Mouse (Mus musculus) embryonic facial prominence, embryonic 15.5 days (tissue): ENCODE data around the gene Lrp5. TPM values are rescaled to one million over a fixed set of nuclear protein-coding genes. Genes with fewer than 3 reads are reported as not detected.

Experiments
- ATAC-seq: fragments of 200-750 bp; cut with Nextera tagmentation; 2 replicates; pipeline ENCODE4 v1.8.0; 2017; ENCODE audit warnings: low read depth, moderate TSS enrichment; ENCODE audit not compliant: insufficient number of reproducible peaks, low FRiP score, low TSS enrichment
- H3K27ac ChIP-seq: fragments of 300-500 bp; sonication (generic); replicated peaks from 2 replicates; pipeline ENCODE4 v1.5.1; 2015; ENCODE audit warnings: mild to moderate bottlenecking, inconsistent platforms
- H3K27me3 ChIP-seq: fragments of 300-500 bp; sonication (generic); 2 replicates; pipeline ENCODE4 v1.6.1; 2015; ENCODE audit warnings: inconsistent platforms
- H3K36me3 ChIP-seq: fragments of 300-500 bp; sonication (generic); 2 replicates; pipeline ENCODE4 v1.6.1; 2015; ENCODE audit warnings: mild to moderate bottlenecking, inconsistent platforms
- H3K4me1 ChIP-seq: fragments of 300-500 bp; sonication (generic); 2 replicates; pipeline ENCODE4 v1.6.1; 2015; ENCODE audit warnings: inconsistent platforms
- H3K4me2 ChIP-seq: fragments of 300-500 bp; sonication (generic); replicated peaks from 2 replicates; pipeline ENCODE4 v1.6.1; 2015; ENCODE audit warnings: mild to moderate bottlenecking, inconsistent platforms
- H3K4me3 ChIP-seq: fragments of 300-500 bp; sonication (generic); replicated peaks from 2 replicates; pipeline ENCODE4 v1.5.1; 2015; ENCODE audit warnings: mild to moderate bottlenecking, inconsistent platforms
- H3K9ac ChIP-seq: fragments of 300-500 bp; sonication (generic); 2 replicates; pipeline ENCODE4 v1.6.1; 2015; ENCODE audit warnings: inconsistent platforms
- H3K9me3 ChIP-seq: fragments of 300-500 bp; sonication (generic); replicated peaks from 2 replicates; pipeline ENCODE4 v1.6.1; 2016; ENCODE audit warnings: inconsistent platforms
- WGBS: fragments of 180-500 bp; shearing (Covaris S2); methylation state at CpG from one replicate; pipeline ENCODE4 v1.1.7; 2015; 5-methylcytosine and 5-hydroxymethylcytosine counted together
- polyA plus RNA-seq: library from polyadenylated mRNA; unstranded; fragments of >200 nt; fragmentation: Nextera tagmentation; extraction: Ambion mirVana; gene quantifications from 2 replicates; pipeline ENCODE4 v1.2.1, GENCODE M21; 2015

The Lrp5 gene
- polyA plus RNA-seq, 1 experiment from 2014 or later: 8.6 TPM

- 0 out of 2 replicates have a peak overlapping the region, but pooled peaks have one; percentile 34 for H3K27ac ChIP-seq
- H3K9ac ChIP-seq: no peak overlapping the region
- WGBS: 64% methylated on average over 4 of the region's 4 CpGs
- peaks cover 51% of the 10 kb centered on the region for H3K36me3 ChIP-seq
- H3K9me3 ChIP-seq: no peaks in the 10 kb centered on the region
- H3K4me3 ChIP-seq: no peak overlapping the region
- H3K4me2 ChIP-seq: no peak overlapping the region
- H3K4me1 ChIP-seq: peaks cover 35% of the 10 kb centered on the region
- no peaks in the 10 kb centered on the region for H3K27me3 ChIP-seq
- ATAC-seq: no peak
Observed at GRCm38 (mm10) chr19:3654940-3655339, 31.4 kb downstream of the Lrp5 start.

- H3K36me3 ChIP-seq: peaks cover 52% of the 10 kb centered on the region
- peaks cover 26% of the 10 kb centered on the region for H3K4me1 ChIP-seq
- WGBS: 84% methylated on average over 5 of the region's 5 CpGs
- no peak overlapping the region for H3K4me2 ChIP-seq
- H3K9ac ChIP-seq: no peak overlapping the region; the same call in 1 of the 2 replicates
- no peak for ATAC-seq
- no peaks in the 10 kb centered on the region for H3K9me3 ChIP-seq
- no peaks in the 10 kb centered on the region for H3K27me3 ChIP-seq
- peak overlapping the region; percentile 55 for H3K27ac ChIP-seq
- no peak overlapping the region for H3K4me3 ChIP-seq
Observed at GRCm38 (mm10) chr19:3654058-3654457, 32.3 kb downstream of the Lrp5 start.

GRCm38 (mm10) chr19:3653508-3653907, 32.9 kb downstream of the Lrp5 start:
- H3K4me1 ChIP-seq: peaks cover 26% of the 10 kb centered on the region
- H3K36me3 ChIP-seq: peaks cover 47% of the 10 kb centered on the region
- WGBS: 63% methylated on average over 4 of the region's 4 CpGs
- H3K27me3 ChIP-seq: no peaks in the 10 kb centered on the region
- no peaks in the 10 kb centered on the region for H3K9me3 ChIP-seq
- no peak overlapping the region for H3K4me2 ChIP-seq
- H3K9ac ChIP-seq: no peak overlapping the region
- H3K27ac ChIP-seq: peak overlapping the region; percentile 55
- no peak for ATAC-seq
- no peak overlapping the region for H3K4me3 ChIP-seq

- WGBS: 95% methylated on average over 13 of the region's 13 CpGs
- peaks cover 50% of the 10 kb centered on the region for H3K36me3 ChIP-seq
- H3K27ac ChIP-seq: no peak overlapping the region
- H3K9me3 ChIP-seq: no peaks in the 10 kb centered on the region
- peaks cover 26% of the 10 kb centered on the region for H3K4me1 ChIP-seq
- no peak overlapping the region for H3K4me3 ChIP-seq
- no peak overlapping the region for H3K9ac ChIP-seq
- no peak for ATAC-seq
- no peak overlapping the region for H3K4me2 ChIP-seq
- no peaks in the 10 kb centered on the region for H3K27me3 ChIP-seq
Observed at GRCm38 (mm10) chr19:3651989-3652388, 34.4 kb downstream of the Lrp5 start.

GRCm38 (mm10) chr19:3651220-3651619, 35.1 kb downstream of the Lrp5 start:
- Histone ChIP-seq H3K4me1 (peaks cover 24% of the 10 kb centered on the region), H3K9ac (no peak overlapping the region), H3K27me3 (no peaks in the 10 kb centered on the region), H3K27ac (no peak overlapping the region), H3K4me3 (no peak overlapping the region), H3K9me3 (no peaks in the 10 kb centered on the region), H3K36me3 (peaks cover 56% of the 10 kb centered on the region), H3K4me2 (no peak overlapping the region)
- WGBS: 96% methylated on average over 3 of the region's 3 CpGs
- ATAC-seq: no peak

- 92% methylated on average over 3 of the region's 3 CpGs for WGBS
- H3K9me3 ChIP-seq: no peaks in the 10 kb centered on the region
- H3K4me1 ChIP-seq: peaks cover 19% of the 10 kb centered on the region; the same call in 1 of the 2 replicates
- no peak for ATAC-seq
- no peak overlapping the region for H3K9ac ChIP-seq
- H3K27ac ChIP-seq: no peak overlapping the region
- no peak overlapping the region for H3K4me3 ChIP-seq
- H3K36me3 ChIP-seq: peaks cover 63% of the 10 kb centered on the region
- H3K4me2 ChIP-seq: no peak overlapping the region
- H3K27me3 ChIP-seq: no peaks in the 10 kb centered on the region
Observed at GRCm38 (mm10) chr19:3650448-3650847, 35.9 kb downstream of the Lrp5 start.

- Histone ChIP-seq H3K4me1 (peaks cover 16% of the 10 kb centered on the region), H3K27ac (no peak overlapping the region), H3K4me2 (no peak overlapping the region), H3K36me3 (peaks cover 72% of the 10 kb centered on the region), H3K9ac (no peak overlapping the region), H3K27me3 (no peaks in the 10 kb centered on the region), H3K4me3 (no peak overlapping the region), H3K9me3 (no peaks in the 10 kb centered on the region)
- no peak; the same call in 1 of the 2 replicates for ATAC-seq
- 64% methylated on average over 9 of the region's 11 CpGs for WGBS
Observed at GRCm38 (mm10) chr19:3648830-3649450, 37.4 kb downstream of the Lrp5 start.

- H3K36me3 ChIP-seq: peaks cover 70% of the 10 kb centered on the region
- H3K27me3 ChIP-seq: no peaks in the 10 kb centered on the region
- H3K4me2 ChIP-seq: no peak overlapping the region
- H3K4me3 ChIP-seq: no peak overlapping the region
- no peaks in the 10 kb centered on the region for H3K9me3 ChIP-seq
- peaks cover 17% of the 10 kb centered on the region for H3K4me1 ChIP-seq
- no peak overlapping the region for H3K27ac ChIP-seq
- ATAC-seq: no peak
- no peak overlapping the region for H3K9ac ChIP-seq
- WGBS: 94% methylated on average over 3 of the region's 3 CpGs
Observed at GRCm38 (mm10) chr19:3647999-3648398, 38.4 kb downstream of the Lrp5 start.

GRCm38 (mm10) chr19:3645813-3646212, 40.6 kb downstream of the Lrp5 start:
- no peaks in the 10 kb centered on the region for H3K9me3 ChIP-seq
- H3K4me1 ChIP-seq: peaks cover 38% of the 10 kb centered on the region
- H3K36me3 ChIP-seq: peaks cover 56% of the 10 kb centered on the region
- no peak overlapping the region for H3K4me2 ChIP-seq
- no peak overlapping the region for H3K27ac ChIP-seq
- no peak for ATAC-seq
- no peak overlapping the region for H3K9ac ChIP-seq
- H3K27me3 ChIP-seq: no peaks in the 10 kb centered on the region
- WGBS: 85% methylated on average over 3 of the region's 3 CpGs
- H3K4me3 ChIP-seq: no peak overlapping the region

GRCm38 (mm10) chr19:3645318-3645717, 41.0 kb downstream of the Lrp5 start:
- Histone ChIP-seq H3K9me3 (no peaks in the 10 kb centered on the region), H3K4me2 (no peak overlapping the region), H3K36me3 (peaks cover 59% of the 10 kb centered on the region), H3K27me3 (no peaks in the 10 kb centered on the region), H3K27ac (no peak overlapping the region), H3K9ac (no peak overlapping the region), H3K4me1 (peaks cover 43% of the 10 kb centered on the region), H3K4me3 (no peak overlapping the region)
- ATAC-seq: no peak
- WGBS: 92% methylated on average over 4 of the region's 4 CpGs

- Histone ChIP-seq H3K4me2 (no peak overlapping the region), H3K4me1 (peaks cover 87% of the 10 kb centered on the region), H3K9me3 (no peaks in the 10 kb centered on the region), H3K27ac (no peak overlapping the region), H3K4me3 (no peak overlapping the region), H3K36me3 (peaks cover 28% of the 10 kb centered on the region; the same call in 1 of the 2 replicates), H3K9ac (no peak overlapping the region), H3K27me3 (no peaks in the 10 kb centered on the region)
- no peak for ATAC-seq
- 86% methylated on average over 7 of the region's 7 CpGs for WGBS
Observed at GRCm38 (mm10) chr19:3639561-3639960, 46.8 kb downstream of the Lrp5 start.

GRCm38 (mm10) chr19:3638698-3639097, 47.7 kb downstream of the Lrp5 start:
- Histone ChIP-seq H3K27me3 (no peaks in the 10 kb centered on the region), H3K9ac (no peak overlapping the region), H3K4me1 (peaks cover 78% of the 10 kb centered on the region), H3K4me2 (no peak overlapping the region), H3K27ac (peak overlapping the region; percentile 61; the same call in 1 of the 2 replicates), H3K36me3 (peaks cover 20% of the 10 kb centered on the region; the same call in 1 of the 2 replicates), H3K9me3 (no peaks in the 10 kb centered on the region), H3K4me3 (no peak overlapping the region)
- ATAC-seq: no peak
- WGBS: 39% methylated on average over 8 of the region's 8 CpGs
